Mouse (Mus musculus): ENCODE measurements around the gene Nop56. TPM values are rescaled to one million over a fixed set of nuclear protein-coding genes. Genes with fewer than 3 reads are reported as not detected.

The Nop56 gene
- total and polyA plus RNA-seq, 2 experiments from 2014 or later: 173 to 243 TPM

DNA sequence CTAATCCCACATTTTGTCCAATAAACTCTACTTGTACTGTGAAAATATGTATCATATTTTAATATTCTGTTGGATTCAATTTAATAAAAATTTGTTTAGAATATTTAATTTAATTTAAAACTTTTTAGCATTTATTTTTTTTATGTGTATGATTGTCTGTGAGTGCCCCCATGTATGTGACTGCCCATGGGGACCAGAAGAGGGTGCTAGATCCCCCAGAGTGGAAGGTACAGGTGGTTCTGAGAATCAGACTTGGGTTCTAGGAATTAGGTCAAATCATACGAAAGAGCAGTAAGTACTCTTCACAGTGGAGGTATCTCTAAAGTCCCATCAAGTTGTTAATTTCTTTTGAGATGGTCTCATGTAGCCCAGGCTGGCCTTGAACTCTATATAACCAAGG is 52.8 kb downstream of the Nop56 start:
- 66% methylated on average over 1 of the region's 1 CpGs for WGBS
- Histone ChIP-seq H3K27ac (ENCODE audit: low read depth, low read length) (no peak overlapping the region), H3K27me3 (ENCODE audit: insufficient read depth, low read length) (no peaks in the 10 kb centered on the region), H3K9ac (no peak overlapping the region), H3K36me3 (ENCODE audit: insufficient read depth) (no peaks in the 10 kb centered on the region), H3K4me1 (ENCODE audit: insufficient read depth) (no peaks in the 10 kb centered on the region), H3K4me2 (ENCODE audit: low read depth) (no peak overlapping the region), H3K9me3 (ENCODE audit: low read length) (no peaks in the 10 kb centered on the region), H3K4me3 (ENCODE audit: low read depth, low read length) (no peak overlapping the region)
- no peak for TF ChIP-seq CTCF (IDR thresholded peaks at IDR 0.05; ENCODE audit: low read depth)
- no peak for DNase-seq
- ATAC-seq: no peak

Other genes starting within 250 kb of the Nop56 start
- gene Tgm6, start 162.0 kb upstream of the Nop56 start, total RNA-seq (2014; rRNA removed): 0.15 and 0.24 TPM in 2 replicates
- 0.29 and 0.33 TPM in 2 replicates for gene Tgm6, start 162.0 kb upstream of the Nop56 start, polyA plus RNA-seq (2015; fragmentation: Nextera tagmentation; extraction: Ambion mirVana)
- 306 TPM in 2 replicates for gene Snrpb, start 95.0 kb upstream of the Nop56 start, total RNA-seq (2014; rRNA removed)
- gene Snrpb, start 95.0 kb upstream of the Nop56 start, polyA plus RNA-seq (2015; fragmentation: Nextera tagmentation; extraction: Ambion mirVana): 334 and 388 TPM in 2 replicates
- not detected in 2 replicates for gene Tmc2, start 79.2 kb upstream of the Nop56 start, total RNA-seq (2014; rRNA removed)
- gene Tmc2, start 79.2 kb upstream of the Nop56 start, polyA plus RNA-seq (2015; fragmentation: Nextera tagmentation; extraction: Ambion mirVana): not detected in 2 replicates
- gene Idh3b, start 10.1 kb downstream of the Nop56 start, total RNA-seq (2014; rRNA removed): 137 and 175 TPM in 2 replicates
- 151 and 169 TPM in 2 replicates for gene Idh3b, start 10.1 kb downstream of the Nop56 start, polyA plus RNA-seq (2015; fragmentation: Nextera tagmentation; extraction: Ambion mirVana)
- gene Ebf4, start 20.7 kb downstream of the Nop56 start, total RNA-seq (2014; rRNA removed): 9.3 and 15.1 TPM in 2 replicates
- gene Ebf4, start 20.7 kb downstream of the Nop56 start, polyA plus RNA-seq (2015; fragmentation: Nextera tagmentation; extraction: Ambion mirVana): 3.5 and 4.8 TPM in 2 replicates
- gene Cpxm1, start 123.1 kb downstream of the Nop56 start, total RNA-seq (2014; rRNA removed): 18.4 and 20.4 TPM in 2 replicates
- 20.4 and 22.4 TPM in 2 replicates for gene Cpxm1, start 123.1 kb downstream of the Nop56 start, polyA plus RNA-seq (2015; fragmentation: Nextera tagmentation; extraction: Ambion mirVana)
- gene Gm28372, start 130.8 kb downstream of the Nop56 start, total RNA-seq (2014; rRNA removed): not detected in 2 replicates
- not detected in 2 replicates for gene Gm28372, start 130.8 kb downstream of the Nop56 start, polyA plus RNA-seq (2015; fragmentation: Nextera tagmentation; extraction: Ambion mirVana)
- gene 1700020A23Rik, start 130.8 kb downstream of the Nop56 start, total RNA-seq (2014; rRNA removed): not detected in 2 replicates
- 0.45 TPM in 1 of 2 replicates, not detected in the other for gene 1700020A23Rik, start 130.8 kb downstream of the Nop56 start, polyA plus RNA-seq (2015; fragmentation: Nextera tagmentation; extraction: Ambion mirVana)
- gene Tmem239, start 132.0 kb downstream of the Nop56 start, total RNA-seq (2014; rRNA removed): not detected in 2 replicates
- 0.16 TPM in 1 of 2 replicates, not detected in the other for gene Tmem239, start 132.0 kb downstream of the Nop56 start, polyA plus RNA-seq (2015; fragmentation: Nextera tagmentation; extraction: Ambion mirVana)
- 78.7 and 99.8 TPM in 2 replicates for gene Vps16, start 149.9 kb downstream of the Nop56 start, total RNA-seq (2014; rRNA removed)
- 68.7 and 76.7 TPM in 2 replicates for gene Vps16, start 149.9 kb downstream of the Nop56 start, polyA plus RNA-seq (2015; fragmentation: Nextera tagmentation; extraction: Ambion mirVana)
- gene Pced1a, start 150.3 kb downstream of the Nop56 start, total RNA-seq (2014; rRNA removed): 15.9 and 18.0 TPM in 2 replicates
- 7.9 and 9.2 TPM in 2 replicates for gene Pced1a, start 150.3 kb downstream of the Nop56 start, polyA plus RNA-seq (2015; fragmentation: Nextera tagmentation; extraction: Ambion mirVana)
- 154 and 167 TPM in 2 replicates for gene Ptpra, start 175.8 kb downstream of the Nop56 start, total RNA-seq (2014; rRNA removed)
- 142 and 162 TPM in 2 replicates for gene Ptpra, start 175.8 kb downstream of the Nop56 start, polyA plus RNA-seq (2015; fragmentation: Nextera tagmentation; extraction: Ambion mirVana)